Mouse (Mus musculus) neural tube, postnatal 0 days (tissue): ENCODE measurements around the gene Limch1. TPM values are rescaled to one million over a fixed set of nuclear protein-coding genes. Genes with fewer than 3 reads are reported as not detected.

Experiments
- microRNA-seq: library from miRNA; unstranded; fragments of <30 nt; microRNA quantifications from one replicate; pipeline ENCODE4, GENCODE M21; 2016
- polyA plus RNA-seq: library from polyadenylated mRNA; unstranded; fragments of >200 nt; fragmentation: Nextera tagmentation; extraction: Ambion mirVana; gene quantifications from 2 replicates; pipeline ENCODE4 v1.2.1, GENCODE M21; 2015

Gene Limch1
- polyA plus RNA-seq, result 71.0 and 78.3 TPM in 2 replicates

GRCm38 (mm10) chr5:66745390-66745995, at the start of gene Limch1:
TSS of gene Limch1 (plus strand) at chr5:66745827.

GRCm38 (mm10) chr5:67098733-67099323, 353.2 kb downstream of the Limch1 start, which contains the start of gene Phox2b:
TSS of gene Phox2b (minus strand) at chr5:67099301.

Small RNA genes lying within 50 kb of the gene (microRNA-seq; reads per million reads assigned to microRNA genes)
- gene Gm23841, result not detected

Other genes starting within 250 kb of the Limch1 start
- gene Apbb2, start 127.0 kb upstream of the Limch1 start, polyA plus RNA-seq, result 69.5 and 77.8 TPM in 2 replicates
- 1,464 and 1,575 TPM in 2 replicates for gene Uchl1, start 69.7 kb upstream of the Limch1 start, polyA plus RNA-seq